Mouse (Mus musculus): ENCODE data around the gene Igf2r. TPM values are rescaled to one million over a fixed set of nuclear protein-coding genes. Genes with fewer than 3 reads are reported as not detected.

Igf2r gene
- total RNA-seq, 1 experiment from 2014 or later: 19.7 TPM

GRCm38 (mm10) chr17:12652604-12653003, 116.9 kb downstream of the Igf2r start:
- ATAC-seq (replicated peaks; ENCODE audit: insufficient number of reproducible peaks, low FRiP score, low TSS enrichment, poor library complexity, severe bottlenecking): no peak

- no peak for ATAC-seq (replicated peaks; ENCODE audit: insufficient number of reproducible peaks, low FRiP score, low TSS enrichment, poor library complexity, severe bottlenecking)
Measured at GRCm38 (mm10) chr17:12645461-12645860, 124.0 kb downstream of the Igf2r start.

- ATAC-seq (replicated peaks; ENCODE audit: insufficient number of reproducible peaks, low FRiP score, low TSS enrichment, poor library complexity, severe bottlenecking): no peak
Measured at GRCm38 (mm10) chr17:12641087-12641486, 128.4 kb downstream of the Igf2r start.

DNA sequence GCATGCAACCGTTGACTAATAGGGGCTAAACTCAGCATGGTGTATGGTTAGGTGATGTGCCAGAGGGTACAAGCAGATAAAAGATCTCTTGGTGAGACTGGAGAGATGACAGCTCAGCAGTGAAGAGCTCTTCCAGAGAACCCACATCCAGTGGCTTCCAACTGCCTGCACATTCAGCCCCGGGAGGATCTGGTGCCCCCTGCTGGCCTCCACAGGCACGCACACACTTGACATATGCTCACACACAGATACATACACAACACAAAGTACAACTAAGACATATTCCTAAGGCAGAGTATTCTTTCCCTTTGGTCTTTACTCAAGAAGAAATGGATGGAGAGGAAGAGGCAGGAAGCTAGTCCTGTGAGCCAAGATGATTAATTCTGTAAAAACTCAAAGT, 129.9 kb downstream of the Igf2r start:
- no peak for ATAC-seq (replicated peaks; ENCODE audit: insufficient number of reproducible peaks, low FRiP score, low TSS enrichment, poor library complexity, severe bottlenecking)

DNA sequence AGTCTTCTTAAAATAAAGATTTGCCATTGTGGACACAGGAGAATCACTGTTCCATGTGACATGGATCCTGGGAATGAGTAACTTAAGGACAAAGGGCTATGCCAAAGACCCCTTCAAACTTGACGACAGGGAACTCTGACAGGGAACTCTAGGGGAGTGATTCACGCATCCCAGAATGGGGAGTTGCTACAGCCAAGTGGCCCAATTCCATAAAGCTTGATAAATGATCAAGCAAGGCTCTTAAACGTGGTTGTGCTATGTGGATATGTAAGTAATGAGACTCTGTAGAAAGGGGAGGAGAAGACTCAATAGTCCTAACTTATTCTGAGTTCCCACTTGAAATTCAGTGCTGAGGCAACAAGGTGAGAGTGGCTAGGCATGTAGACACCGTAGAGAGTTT, 134.7 kb downstream of the Igf2r start:
- ATAC-seq (replicated peaks; ENCODE audit: insufficient number of reproducible peaks, low FRiP score, low TSS enrichment, poor library complexity, severe bottlenecking): no peak

Other genes starting within 250 kb of the Igf2r start
- gene Slc22a2, start 185.5 kb downstream of the Igf2r start, total RNA-seq (2017): not detected in 3 replicates
- gene Slc22a1, start 93.8 kb downstream of the Igf2r start, total RNA-seq (2017): not detected in 3 replicates
- gene Mas1, start 98.5 kb upstream of the Igf2r start, total RNA-seq (2017): not detected in 3 replicates
- gene Mrgprh, start 106.4 kb upstream of the Igf2r start, total RNA-seq (2017): not detected in 3 replicates
- gene Pnldc1, start 140.6 kb upstream of the Igf2r start, total RNA-seq (2017): 1.1 TPM in 1 of 3 replicates, not detected in the others
- 328 to 436 TPM (median 328 TPM) in 3 replicates for gene Tcp1, start 146.0 kb upstream of the Igf2r start, total RNA-seq (2017)
- 38.6 to 83.5 TPM (median 62.1 TPM) in 3 replicates for gene Mrpl18, start 146.7 kb upstream of the Igf2r start, total RNA-seq (2017)
- gene Acat3, start 170.9 kb upstream of the Igf2r start, total RNA-seq (2017): 0.68 to 2.3 TPM in 2 of 3 replicates, not detected in the other
- 5.4 to 12.1 TPM (median 10.4 TPM) in 3 replicates for gene Acat2, start 191.1 kb upstream of the Igf2r start, total RNA-seq (2017)
- gene Wtap, start 224.5 kb upstream of the Igf2r start, total RNA-seq (2017): 228 to 388 TPM (median 260 TPM) in 3 replicates
- 65.9 to 86.6 TPM (median 72.3 TPM) in 3 replicates for gene Sod2, start 237.2 kb upstream of the Igf2r start, total RNA-seq (2017)